Mouse (Mus musculus): ENCODE results near the gene Banf1.
A peak's percentile ranks its signal among the peaks of the same experiment; 100 is the strongest.
"Not testable (repeated sequence)": the region's sequence is repeated elsewhere in the genome, so short reads cannot be mapped to it uniquely, and the experiment has no call there.

Banf1 gene

DNA sequence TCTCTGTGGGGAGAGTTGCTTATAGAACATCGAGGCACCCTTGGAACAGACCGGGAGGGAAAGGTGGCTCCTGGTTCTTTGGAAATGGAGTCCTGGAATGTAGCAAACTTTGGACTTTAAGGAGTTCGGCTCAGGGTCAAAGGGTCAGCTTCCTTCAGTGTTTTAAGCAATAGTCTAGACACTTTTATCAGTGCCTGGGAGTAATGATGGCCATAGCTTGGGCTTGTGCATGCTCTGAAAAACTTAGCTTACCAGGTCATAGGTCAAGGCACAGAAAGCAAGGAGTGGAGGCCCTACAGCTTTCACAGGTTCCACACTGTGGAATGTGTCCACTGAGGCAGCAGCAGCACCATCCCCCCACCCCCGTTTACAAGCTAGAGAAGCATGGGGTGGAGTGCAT, 7.8 kb upstream of the Banf1 start:
- no peak for DNase-seq (ENCODE audit: low spot score in 2 of 2)

DNA sequence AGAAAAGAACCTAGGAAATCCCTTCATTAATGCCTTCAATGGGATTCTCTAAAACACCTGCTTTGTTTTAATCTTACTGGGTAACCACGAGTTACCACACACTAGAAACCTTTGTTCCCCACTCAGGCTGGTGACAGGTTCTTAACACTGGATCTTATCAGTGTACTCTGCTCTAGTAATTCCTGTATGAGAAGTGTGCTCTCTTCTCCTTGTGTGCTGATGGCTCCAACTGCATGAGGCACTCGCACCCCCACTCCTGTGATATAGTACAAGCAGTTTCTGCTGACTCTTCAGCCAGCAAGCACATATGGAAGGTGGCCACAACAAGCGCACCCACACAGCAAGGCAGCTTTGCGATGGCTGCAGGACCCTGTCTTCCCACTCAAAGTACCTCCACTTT, 7.2 kb upstream of the Banf1 start:
- DNase-seq (ENCODE audit: low spot score in 2 of 2) = no peak

DNA sequence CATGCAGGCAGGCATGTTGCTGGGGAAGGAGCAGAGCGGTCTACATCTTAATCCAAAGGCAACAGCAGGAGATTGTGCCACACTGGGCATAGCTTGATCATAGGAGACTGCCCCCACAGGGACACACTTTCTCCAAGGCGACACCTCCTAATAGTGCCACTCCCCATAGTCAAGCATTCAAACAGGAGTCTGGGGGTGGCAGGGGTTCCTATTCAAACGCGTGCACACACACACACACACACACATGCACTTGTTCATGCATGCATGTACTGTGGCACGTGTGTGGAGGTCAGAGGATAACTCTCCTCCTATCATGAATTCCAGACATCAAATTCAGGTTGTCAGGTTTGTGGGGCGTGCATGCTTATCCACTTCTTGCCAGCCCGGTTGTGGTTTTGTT, 5.8 kb upstream of the Banf1 start:
- DNase-seq (ENCODE audit: low spot score in 2 of 2) = no peak

DNA sequence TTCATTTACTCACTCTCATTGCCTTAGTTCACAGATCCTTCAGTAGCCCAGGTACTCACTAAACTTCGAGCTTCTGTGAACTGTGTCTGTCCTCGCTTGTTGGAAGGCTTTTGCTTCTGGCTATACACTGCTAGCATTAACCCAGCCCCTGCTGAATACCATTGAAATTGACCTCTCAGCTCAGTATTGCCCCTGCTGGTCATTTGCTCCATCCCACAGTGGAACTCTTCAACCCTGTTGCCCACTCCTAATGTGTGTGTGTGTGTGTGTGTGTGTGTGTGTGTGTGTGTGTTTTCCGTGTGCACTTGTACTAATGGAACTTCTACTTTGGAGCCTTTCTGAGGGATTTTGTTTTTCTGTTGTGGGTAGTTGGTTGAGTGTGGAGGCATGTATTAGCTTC, 4.0 kb upstream of the Banf1 start:
- no peak for DNase-seq (ENCODE audit: low spot score in 2 of 2)

DNA sequence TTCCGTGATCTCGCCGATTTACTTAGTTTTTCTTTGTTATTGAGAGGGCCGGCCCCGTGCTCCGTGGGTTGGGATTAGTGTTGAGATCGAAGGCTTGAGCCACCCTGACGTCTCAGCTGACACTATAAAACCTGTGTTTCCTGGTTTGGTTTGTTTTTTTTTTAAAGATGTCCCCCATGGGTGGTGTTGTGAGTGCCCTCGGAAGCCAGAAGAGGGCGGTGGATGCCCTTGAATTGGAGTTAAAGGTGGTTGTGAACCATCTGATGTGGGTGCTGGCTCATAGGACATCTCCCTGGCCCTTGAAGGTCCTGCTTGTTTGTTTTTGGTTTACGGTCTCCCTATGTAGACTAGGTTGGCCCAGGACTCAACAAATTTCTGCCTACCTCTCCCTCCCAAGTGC, 487 bp upstream of the Banf1 start:
- no peak for DNase-seq (ENCODE audit: low spot score in 2 of 2)

DNA sequence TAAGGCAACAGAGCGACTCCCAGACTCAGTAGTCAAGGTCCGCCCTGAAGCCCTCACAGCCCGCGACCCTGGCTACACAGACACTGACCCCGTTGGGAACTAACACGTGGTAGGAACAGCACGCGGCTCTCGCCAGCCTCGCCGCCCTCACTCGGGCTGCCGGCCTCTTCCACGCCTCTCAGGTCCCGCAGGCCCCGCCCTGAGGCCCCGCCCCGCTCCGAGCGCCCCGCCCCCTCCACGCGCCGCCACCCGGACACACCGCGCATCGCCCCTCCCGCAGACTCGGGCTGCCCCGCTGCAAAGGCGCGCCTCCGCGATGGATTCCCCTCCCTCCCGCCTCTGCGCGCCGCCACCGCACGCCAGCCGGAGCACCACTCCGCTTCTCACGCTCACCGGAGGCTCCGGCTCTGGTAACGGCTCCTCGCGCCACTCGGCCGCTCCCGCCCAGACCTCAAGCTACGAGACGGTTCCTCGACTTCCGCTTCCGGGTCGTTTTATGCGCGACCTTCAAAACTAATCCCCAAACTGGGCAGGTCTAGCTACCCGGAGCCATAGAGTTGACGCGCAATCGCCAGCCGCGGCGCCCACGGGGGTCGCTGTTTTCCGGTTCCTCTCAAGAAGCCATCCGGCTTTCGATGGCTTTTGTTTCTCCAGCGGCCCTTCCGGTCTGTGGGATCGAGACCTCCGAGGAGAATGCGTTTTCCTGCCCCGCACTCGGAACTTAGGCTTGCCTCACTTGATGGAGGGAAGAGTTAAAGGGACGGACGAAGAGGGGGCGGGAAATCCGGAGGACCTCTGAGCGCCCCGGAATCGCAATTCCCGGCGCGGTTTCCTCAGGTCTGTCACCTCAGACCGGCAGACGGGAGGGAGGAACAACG, 554 bp downstream of the Banf1 start, which contains the start of gene Eif1ad:
Gene Eif1ad (plus strand): TSS at position 567 of the 878 bp plus-strand sequence.
- peak; percentile 92 to 93 for DNase-seq (ENCODE audit: low spot score in 2 of 2)

DNA sequence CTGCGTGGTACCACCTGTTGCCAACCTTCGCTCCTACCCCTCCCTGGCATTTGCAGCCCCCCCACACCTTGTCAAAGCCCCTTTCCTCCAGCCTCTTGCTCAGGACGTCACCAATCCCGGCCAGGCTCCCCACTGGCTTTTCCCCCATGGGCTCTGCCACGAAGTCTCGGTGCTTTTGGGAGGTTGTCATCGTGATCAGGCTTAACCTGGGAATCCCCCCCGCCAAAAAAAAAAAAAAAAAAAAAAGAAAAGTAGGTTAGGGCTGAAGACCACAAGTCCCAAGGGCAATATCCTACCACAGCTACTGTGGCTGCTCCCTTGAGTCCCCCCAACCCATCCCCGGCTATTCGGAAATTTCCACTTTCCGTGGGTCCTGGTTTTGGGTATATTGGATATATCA, 1.2 kb downstream of the Banf1 start:
- DNase-seq (ENCODE audit: low spot score in 2 of 2) = no peak

DNA sequence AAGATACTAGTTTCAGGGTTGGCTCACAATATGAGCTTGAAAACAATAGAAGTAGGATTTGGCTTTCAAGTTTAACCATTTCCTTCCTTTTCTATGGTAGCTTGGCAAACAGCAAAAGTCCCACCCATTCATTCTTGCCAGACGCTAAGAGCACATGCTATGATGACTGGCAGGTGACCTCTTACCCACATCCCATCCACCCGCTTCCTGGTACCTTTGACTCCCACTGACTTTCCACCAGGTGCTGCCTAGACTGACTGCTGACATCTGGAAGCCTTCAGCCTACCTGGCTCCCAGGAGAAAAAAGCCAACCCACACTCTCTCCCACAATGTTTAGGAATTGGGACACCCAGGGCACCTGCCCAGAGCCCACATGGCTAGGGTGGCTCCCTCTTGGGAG, 2.8 kb downstream of the Banf1 start:
- DNase-seq (ENCODE audit: low spot score in 2 of 2) = no peak

DNA sequence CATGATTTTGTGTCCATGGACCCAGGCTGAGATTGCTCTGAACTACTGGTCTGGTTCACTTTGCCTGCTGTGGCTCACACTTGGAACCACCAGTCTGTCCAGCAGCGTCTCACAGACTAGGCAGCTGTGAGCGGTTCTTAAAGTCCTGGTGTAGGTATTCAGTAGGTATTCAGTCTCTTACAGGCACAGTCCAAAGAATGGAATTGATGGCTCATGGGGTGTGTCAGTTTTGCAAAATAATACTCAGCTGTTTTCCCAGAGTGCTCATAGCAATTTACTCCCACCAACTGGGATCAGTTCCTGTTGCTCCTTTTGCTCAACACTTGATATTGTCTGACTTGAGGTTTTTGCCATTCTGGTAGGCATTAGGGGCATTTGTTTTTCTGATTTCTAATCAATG, 4.8 kb downstream of the Banf1 start:
- DNase-seq (ENCODE audit: low spot score in 2 of 2) = no peak

DNA sequence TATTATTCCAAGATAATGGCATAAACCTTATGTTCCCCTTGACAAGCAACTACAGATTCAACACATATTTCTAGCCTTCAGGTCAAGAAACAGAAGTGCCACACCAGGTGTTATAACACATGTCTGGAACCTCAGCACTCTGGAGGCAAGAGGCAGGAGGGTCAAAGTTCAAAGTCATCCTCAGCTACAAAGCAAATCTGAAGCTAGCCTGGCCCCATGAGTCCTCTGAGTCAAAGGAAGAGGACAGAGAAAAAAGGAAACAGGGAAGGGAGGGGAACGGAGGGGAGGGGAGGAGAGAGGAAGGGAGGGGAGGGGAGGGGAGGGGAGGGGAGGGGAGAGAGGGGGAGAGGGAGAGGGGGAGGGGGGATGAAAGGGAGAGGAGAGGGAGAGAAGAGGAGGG, 10.9 kb downstream of the Banf1 start:
- DNase-seq (ENCODE audit: low spot score in 2 of 2) = no peak

DNA sequence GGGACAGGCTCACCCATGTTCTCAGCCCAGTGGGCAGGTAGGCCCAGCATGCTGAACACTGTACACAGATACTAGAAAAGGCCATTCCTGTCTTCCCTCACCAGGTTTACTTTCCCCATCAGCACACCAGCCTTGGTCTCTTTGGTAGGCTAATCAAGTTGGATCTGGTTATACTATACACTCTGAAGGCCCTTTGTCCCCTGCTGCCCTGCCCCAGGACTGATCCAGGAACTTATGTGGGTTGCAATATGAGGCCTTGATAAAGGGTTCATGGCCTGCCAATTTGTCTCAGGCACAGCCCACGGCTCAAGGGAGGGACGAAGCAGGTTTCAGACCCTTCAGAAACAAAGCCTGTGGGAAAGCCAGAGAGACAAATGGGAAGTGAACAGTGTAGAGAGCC, 13.4 kb downstream of the Banf1 start:
- no peak for DNase-seq (ENCODE audit: low spot score in 2 of 2)

DNA sequence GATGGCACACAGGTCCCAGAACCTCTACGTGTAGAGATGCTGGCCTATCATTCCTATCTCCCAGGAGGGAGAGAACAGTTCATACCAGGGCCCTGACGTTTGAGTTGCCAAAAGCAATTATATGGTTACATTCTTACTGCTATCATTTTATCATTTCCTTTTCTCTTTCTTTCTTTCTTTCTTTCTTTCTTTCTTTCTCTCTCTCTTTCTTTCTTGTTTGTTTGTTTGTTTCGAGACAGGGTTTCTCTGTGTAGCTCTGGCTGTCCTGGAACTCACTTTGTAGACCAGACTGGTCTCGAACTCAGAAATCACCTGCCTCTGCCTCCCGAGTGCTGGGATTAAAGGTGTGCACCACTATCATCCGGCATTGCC, 17.5 kb downstream of the Banf1 start, which contains the start of gene Cst6:
Gene Cst6 (minus strand): TSS at position 73 of the 372 bp plus-strand sequence.
- DNase-seq (ENCODE audit: low spot score in 2 of 2) = not testable (repeated sequence)

DNA sequence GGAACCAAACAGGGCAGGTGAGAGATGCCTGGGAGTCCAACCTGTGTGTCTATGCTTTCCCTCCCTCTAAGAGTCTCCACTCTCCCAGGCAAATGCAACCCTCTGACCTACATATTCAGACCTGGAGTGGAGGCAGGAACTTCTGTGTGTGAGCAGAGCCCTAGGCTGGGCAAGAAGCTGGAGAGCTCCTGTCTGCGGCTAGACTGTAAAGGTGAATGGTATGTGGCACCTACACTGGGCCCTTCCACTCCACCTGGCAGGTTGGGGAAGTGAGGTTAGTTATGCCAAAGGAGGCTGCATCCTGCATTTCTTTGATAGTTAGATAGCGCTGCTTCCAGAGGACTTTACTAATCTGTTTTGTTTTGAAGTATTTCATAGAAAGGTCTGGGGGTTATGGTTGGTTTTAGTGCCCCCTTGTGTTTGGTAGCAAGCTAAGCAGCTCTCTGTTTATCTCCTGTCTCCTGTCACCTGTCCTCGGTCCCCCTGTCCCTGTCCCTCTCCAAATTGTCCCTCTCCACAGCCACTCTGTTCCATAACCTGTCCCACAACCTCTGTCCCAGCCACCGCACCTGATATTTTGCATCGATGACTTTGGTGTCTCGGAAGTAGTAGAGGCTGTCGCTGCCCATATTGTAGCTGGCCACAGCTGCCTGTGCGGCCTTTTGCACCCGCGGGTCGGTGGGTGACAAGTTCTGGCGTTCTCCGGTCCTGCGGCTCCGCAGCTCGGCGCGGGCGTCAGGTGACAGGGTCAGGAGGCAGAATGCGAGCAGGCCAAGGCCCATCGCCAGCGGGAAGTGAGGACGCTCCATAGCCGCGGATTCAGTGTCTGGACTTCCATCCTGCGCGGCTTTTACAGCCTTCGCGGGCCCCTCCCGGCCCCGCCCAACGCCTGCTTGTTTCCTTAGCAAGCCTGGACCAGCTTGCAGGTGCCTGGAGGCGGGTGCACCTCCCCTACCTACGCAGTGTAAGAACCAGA, 18.2 kb downstream of the Banf1 start:
- DNase-seq (ENCODE audit: low spot score in 2 of 2) = peak; percentile 31 to 32

DNA sequence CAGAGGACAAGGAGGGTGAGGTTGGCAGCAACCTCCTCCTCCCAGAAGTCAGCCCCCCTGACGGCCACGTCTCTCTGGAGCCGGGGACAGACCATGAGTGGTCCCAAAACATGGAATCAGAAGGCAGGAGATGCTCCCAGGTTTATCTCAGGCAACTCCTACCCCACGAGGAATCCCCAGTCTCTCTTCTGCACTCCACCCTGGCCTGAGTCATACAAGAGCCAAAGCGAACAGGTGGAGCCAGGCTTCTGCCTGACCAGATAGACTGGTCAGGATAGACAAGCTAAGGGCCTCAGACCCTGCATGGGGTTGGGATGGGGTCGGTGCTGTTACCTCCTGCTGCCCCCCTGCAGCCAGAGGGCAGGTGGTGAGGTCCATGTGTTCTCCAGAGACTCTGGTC, 18.9 kb downstream of the Banf1 start:
- DNase-seq (ENCODE audit: low spot score in 2 of 2) = no peak

DNA sequence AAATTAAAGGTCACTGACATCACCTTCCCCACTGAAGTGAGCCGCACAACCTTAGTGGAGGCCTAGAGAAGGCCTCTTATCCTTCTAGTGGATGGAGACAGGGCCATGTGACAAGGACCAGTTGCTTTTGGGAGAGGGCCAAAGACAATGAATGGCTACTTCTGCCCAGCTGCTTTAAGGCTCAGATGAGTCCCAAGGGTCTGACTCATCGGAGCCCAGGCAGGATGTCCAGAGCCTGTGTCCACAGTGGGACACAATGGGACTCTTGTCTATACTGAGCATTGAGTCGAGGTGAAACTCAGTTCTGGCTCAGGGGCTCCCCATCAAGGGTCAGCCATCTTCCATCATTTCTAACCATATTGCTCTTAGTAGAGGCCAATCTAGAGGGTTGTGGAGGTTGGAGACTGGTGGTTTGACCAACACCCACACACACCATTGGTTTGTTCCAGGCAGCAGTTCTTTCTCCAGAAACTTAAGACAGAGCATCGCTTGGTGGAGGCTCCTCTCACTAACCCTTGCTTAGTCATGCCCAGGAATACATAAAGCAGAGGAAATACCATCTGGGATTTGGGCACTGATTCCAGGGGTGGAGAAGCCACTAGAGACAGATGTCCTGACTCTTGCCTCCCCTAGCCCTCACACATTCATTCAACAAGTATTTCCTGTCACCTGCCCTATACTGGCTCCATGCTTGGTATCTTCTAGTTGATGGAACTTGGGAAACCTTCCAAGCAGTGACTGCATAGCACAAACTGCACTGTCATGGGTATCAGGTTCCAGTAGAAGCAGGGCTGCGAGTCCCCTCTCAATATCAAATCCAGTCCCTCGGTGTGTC, 21.5 kb downstream of the Banf1 start:
- DNase-seq (ENCODE audit: low spot score in 2 of 2) = no peak

DNA sequence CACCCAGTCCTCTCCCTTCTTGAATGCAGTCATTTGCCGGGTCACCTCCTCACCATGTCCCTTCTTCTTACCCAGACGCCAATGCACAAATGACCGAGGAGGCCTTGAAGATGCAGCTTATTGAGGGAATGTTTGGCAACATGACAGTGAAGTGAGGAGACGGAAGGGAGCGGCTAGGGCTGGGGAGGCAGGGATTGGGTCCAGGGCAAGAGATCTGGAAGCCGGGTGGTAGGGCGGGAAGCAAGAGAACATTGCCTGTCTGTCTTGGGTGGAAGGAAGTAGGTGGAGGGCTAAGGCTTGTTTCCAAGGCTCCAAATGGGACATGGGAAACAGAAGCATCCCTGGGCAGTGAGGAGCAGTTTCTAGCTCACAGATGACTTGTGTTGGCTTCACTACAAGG, 25.6 kb downstream of the Banf1 start:
- DNase-seq (ENCODE audit: low spot score in 2 of 2) = no peak

DNA sequence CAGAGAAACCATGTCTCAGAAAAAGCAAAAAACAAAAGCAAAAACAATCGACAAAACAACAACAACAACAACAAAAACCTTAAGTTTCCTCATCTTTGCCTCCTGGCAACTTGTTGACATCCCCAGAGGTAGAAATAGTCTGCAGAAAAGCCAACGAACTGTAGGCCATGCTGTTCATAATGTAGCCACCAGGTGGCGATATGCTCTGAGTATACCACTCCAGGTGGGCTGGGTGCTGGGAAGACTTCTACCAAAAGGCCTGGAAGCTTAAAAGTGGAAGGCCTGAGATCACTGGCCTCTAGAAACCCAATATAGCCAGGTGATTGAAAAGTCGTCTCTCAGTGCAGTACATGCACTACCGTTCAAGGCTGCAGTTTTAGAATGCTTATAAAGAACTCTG, 29.0 kb downstream of the Banf1 start:
- DNase-seq (ENCODE audit: low spot score in 2 of 2) = peak; percentile 61 to 73

DNA sequence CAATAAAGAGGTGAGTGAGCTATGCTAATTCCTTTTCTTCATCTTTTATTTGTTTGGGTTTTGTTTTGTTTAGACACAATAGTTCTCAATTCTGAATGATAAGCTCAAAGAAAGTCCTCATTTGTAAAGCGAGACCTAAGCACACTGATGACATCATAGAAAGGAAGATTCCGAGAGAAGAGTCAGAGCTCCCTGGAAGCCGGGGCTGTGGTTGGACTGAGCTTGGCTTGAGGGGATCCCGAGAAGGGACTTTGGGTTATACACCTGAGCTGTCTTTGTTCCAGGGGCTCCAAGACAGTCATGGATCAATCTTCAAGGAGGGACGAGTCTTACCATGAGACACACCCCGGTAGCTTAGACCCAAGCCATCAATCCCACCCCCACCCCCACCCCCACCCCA, 31.5 kb downstream of the Banf1 start, which contains the start of gene Catsper1:
Gene Catsper1 (plus strand): TSS at position 301 of the 400 bp plus-strand sequence.
- no peak for DNase-seq (ENCODE audit: low spot score in 2 of 2)

DNA sequence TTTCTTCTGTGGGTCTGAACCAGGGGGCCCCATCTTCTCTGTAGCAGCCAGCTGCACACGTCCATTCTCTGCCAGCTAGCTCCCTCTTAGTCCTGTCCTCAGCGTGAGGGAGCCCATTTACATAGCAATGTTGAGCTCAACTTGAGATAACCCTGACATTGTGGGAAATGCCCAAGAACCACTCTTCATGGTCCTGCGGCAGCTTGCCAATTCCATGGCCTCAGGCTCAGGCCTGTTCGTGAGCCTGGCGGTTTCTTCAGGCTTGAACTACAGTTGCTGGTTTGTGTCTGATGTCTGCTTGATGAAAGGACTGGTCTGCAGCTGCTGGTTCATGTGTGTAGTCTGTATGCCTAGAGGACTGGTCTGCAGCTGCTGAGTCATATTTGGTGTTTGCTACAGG, 32.2 kb downstream of the Banf1 start:
- DNase-seq (ENCODE audit: low spot score in 2 of 2) = no peak

DNA sequence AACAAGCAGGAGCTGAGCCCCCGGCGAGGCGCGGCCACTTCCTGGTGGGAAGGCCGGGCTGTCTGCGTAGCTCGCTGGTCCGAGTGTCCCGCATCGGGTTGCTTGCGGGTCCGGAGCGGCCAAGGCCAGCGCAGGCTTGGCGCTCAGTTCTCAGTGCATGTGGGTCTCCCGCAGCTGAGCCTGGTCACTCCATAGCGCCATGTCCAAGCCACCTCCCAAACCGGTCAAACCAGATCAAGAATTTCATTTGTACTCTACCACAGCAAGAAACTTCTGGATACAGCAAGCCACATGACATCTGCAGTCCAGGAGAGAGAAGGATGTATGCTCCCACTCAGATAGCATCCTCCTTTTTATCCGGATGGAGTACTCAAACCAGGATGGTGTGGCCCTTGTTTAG, 39.0 kb downstream of the Banf1 start:
- DNase-seq (ENCODE audit: low spot score in 2 of 2) = peak; percentile 24 to 31

DNA sequence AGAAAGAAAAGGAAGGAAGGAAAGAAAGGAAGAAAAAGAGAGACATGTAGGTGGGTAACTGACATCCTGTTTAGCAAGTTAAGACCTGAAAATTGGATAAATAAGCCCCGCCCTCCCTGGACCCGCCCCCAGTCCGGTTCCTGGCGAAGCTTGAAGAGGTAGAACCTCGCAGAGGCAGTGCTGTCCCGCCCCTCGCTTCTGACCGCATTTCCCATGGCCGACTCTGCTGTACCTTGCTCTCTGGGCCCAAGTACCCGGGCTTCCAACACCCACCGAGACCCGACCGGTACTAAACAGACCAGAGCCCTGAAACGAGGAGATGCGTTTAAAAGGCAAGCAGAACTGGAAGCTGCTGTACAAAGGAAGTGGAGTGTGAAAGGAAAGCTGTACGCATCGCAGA, 43.2 kb downstream of the Banf1 start:
- DNase-seq (ENCODE audit: low spot score in 2 of 2) = no peak
